Comparison of ENCODE assay signal across 16 mouse cellular contexts in the genomic region with DNA sequence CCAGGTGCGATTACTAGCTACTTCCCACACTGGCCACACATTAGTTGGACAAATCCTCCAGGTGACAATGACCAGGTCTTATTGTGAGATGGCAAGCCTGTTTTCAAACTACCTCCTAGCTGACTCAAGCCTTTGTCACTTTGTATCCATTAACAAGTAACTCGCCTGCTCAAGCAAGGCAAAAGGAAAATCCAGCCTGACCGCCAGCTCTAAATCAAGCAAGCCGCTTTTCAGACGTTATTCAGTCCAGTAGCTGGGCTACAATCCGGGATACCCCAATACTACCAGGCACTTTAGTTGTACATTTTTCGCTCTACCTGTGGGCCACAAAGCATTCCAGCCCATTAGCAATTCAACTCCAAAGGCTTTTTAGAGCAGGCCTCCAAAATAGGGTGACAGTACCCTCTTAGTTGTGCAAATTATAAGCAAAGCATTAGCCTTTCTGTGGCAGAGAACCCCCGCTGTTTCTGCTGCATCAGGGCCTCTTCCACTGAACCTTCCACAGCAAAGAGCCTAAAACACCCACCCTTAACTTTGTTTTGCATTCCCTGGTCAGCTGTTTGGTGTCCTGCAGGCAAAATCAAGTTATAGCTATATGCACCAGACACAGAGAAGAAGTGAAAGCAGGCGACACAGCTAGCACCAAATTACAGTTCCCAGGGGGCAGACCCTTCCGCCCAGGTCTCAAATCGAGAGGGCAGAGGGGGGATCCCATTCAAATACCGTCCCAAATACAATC. TPM values are rescaled to one million over a fixed set of nuclear protein-coding genes. Genes with fewer than 3 reads are reported as not detected.
A peak's percentile ranks its signal among the peaks of the same experiment; 100 is the strongest.
DNase-seq lines count a peak whose midpoint lies in the region; ATAC-seq and TF ChIP-seq lines count a peak whose summit lies in the region.
"Had no signal": no experiment of that assay in that cellular context is flagged by ENCODE, and none has a peak within 500 bp of the region (broad histone marks: within the 10 kb centered on the region; RNA-seq: fewer than 3 reads in every experiment).

No protein-coding gene starts in this region.

- H3K9ac ChIP-seq in forebrain, embryonic 12.5 days, result no peak overlapping the region
- H3K9ac ChIP-seq in forebrain, embryonic 14.5 days (ENCODE audit: low read length), result no peak overlapping the region
- H3K9ac ChIP-seq: lung, embryonic 14.5 days; midbrain, embryonic 12.5 days had no signal

- peaks cover 7% of the 10 kb centered on the region for H3K27me3 ChIP-seq in forebrain, embryonic 12.5 days
- no peaks in the 10 kb centered on the region for H3K27me3 ChIP-seq in forebrain, embryonic 14.5 days (replicated peaks; ENCODE audit: control insufficient read depth, insufficient read depth, low read length)

- no peak for ATAC-seq in forebrain, embryonic 12.5 days (ENCODE audit: low FRiP score)
- ATAC-seq in forebrain, embryonic 14.5 days, result no peak
- ATAC-seq: forebrain, embryonic 16.5 days; hindbrain, embryonic 16.5 days had no signal

- WGBS in forebrain, embryonic 12.5 days, result 60% methylated on average over 12 of the region's 12 CpGs
- WGBS in forebrain, embryonic 14.5 days, result 48% methylated on average over 12 of the region's 12 CpGs

- H3K9me3 ChIP-seq in forebrain, embryonic 12.5 days, result no peaks in the 10 kb centered on the region
- no peaks in the 10 kb centered on the region for H3K9me3 ChIP-seq in forebrain, embryonic 14.5 days (replicated peaks; ENCODE audit: control insufficient read depth, low read length)
- H3K9me3 ChIP-seq: midbrain, embryonic 12.5 days had no signal

- H3K27ac ChIP-seq in forebrain, embryonic 12.5 days, result no peak overlapping the region
- H3K27ac ChIP-seq in forebrain, embryonic 14.5 days (ENCODE audit: low read depth, low read length), result no peak overlapping the region
- peak overlapping the region; percentile 87; the same call in 1 of the 2 replicates for H3K27ac ChIP-seq in layer of hippocampus, adult 2 months
- peak overlapping the region; percentile 79 for H3K27ac ChIP-seq in bone marrow macrophage, adult 2 months (ENCODE audit: insufficient read depth, low read depth, low read length)
- H3K27ac ChIP-seq: midbrain, embryonic 12.5 days had no signal

- no peak overlapping the region for H3K4me3 ChIP-seq in forebrain, embryonic 12.5 days (replicated peaks)
- H3K4me3 ChIP-seq in forebrain, embryonic 14.5 days (ENCODE audit: low read depth, low read length), result no peak overlapping the region
- peak overlapping the region; percentile 83; the same call in 1 of the 2 replicates for H3K4me3 ChIP-seq in layer of hippocampus, adult 2 months
- peak overlapping the region; percentile 78 for H3K4me3 ChIP-seq in bone marrow macrophage, adult 2 months (ENCODE audit: insufficient read depth, low read length)
- H3K4me3 ChIP-seq: midbrain, embryonic 12.5 days had no signal

- no peaks in the 10 kb centered on the region for H3K4me1 ChIP-seq in forebrain, embryonic 12.5 days
- H3K4me1 ChIP-seq in forebrain, embryonic 14.5 days (ENCODE audit: control insufficient read depth, insufficient read depth, low read length), result peaks cover 18% of the 10 kb centered on the region
- peaks cover 36% of the 10 kb centered on the region for H3K4me1 ChIP-seq in bone marrow macrophage, adult 2 months (ENCODE audit: control insufficient read depth, insufficient read depth, low read length)

- no peaks in the 10 kb centered on the region for H3K36me3 ChIP-seq in forebrain, embryonic 12.5 days (replicated peaks)
- no peaks in the 10 kb centered on the region for H3K36me3 ChIP-seq in forebrain, embryonic 14.5 days (ENCODE audit: control insufficient read depth, insufficient read depth, low read length)
- H3K36me3 ChIP-seq: midbrain, embryonic 12.5 days had no signal

- TF ChIP-seq POLR2A in bone marrow macrophage, adult 2 months (IDR thresholded peaks at IDR 0.05; ENCODE audit: borderline replicate concordance, low read depth, low read length), result no peak

- H3K4me2 ChIP-seq in forebrain, embryonic 12.5 days, result 0 out of 2 replicates have a peak overlapping the region, but pooled peaks have one; percentile 2
- no peak overlapping the region for H3K4me2 ChIP-seq in forebrain, embryonic 14.5 days (ENCODE audit: low read length)
- H3K4me2 ChIP-seq: midbrain, embryonic 12.5 days had no signal

- TF ChIP-seq CTCF in layer of hippocampus, adult 2 months (conservative IDR thresholded peaks at IDR 0.05), result no peak
- TF ChIP-seq CTCF in bone marrow macrophage, adult 2 months (IDR thresholded peaks at IDR 0.05; ENCODE audit: low read depth, low read length), result no peak

- DNase-seq in forebrain, embryonic 14.5 days (ENCODE audit: low spot score), result no peak
- DNase-seq in layer of hippocampus, adult 2 months (ENCODE audit: low spot score in 2 of 2), result no peak
- no peak for DNase-seq in layer of hippocampus, postnatal 14 days (ENCODE audit: low spot score in 2 of 2)
- peak; percentile 88 for DNase-seq in A20 (ENCODE audit: low read depth, low spot score)
- no peak for DNase-seq in embryo, embryonic 11 days
- no peak for DNase-seq in adrenal gland, postnatal 36 days
- DNase-seq: adrenal gland, adult 2 months; cerebellum, postnatal 36 days; gastrocnemius, postnatal 14 days; lung, embryonic 14.5 days; retina, postnatal 1 day had no signal

RNA-seq across cellular contexts. Expression of gene Hexb, which starts 1.8 kb away (rescaled TPM):
- polyA plus RNA-seq in forebrain, embryonic 12.5 days (2016; fragmentation: Nextera tagmentation; extraction: Ambion mirVana), result 18.4 and 20.6 TPM in 2 replicates
- polyA plus RNA-seq in forebrain, embryonic 14.5 days (2014; fragmentation: Nextera tagmentation; extraction: Ambion mirVana), result 38.0 and 41.9 TPM in 2 replicates
- 100 to 1,000 TPM; 118 to 124 TPM for total RNA-seq in layer of hippocampus, adult 2 months (2021)
- 100 to 1,000 TPM; 111 to 112 TPM for total RNA-seq in layer of hippocampus, postnatal 14 days (2021)
- 312 and 325 TPM in 2 replicates for polyA plus RNA-seq in bone marrow macrophage, adult 2 months (2012; ENCODE audit: insufficient read depth, insufficient read length, missing spikeins)
- 10 to 100 TPM; 27.6 to 29.2 TPM for total RNA-seq in adrenal gland, postnatal 36 days (2021)

RNA-seq across cellular contexts. Expression of gene Enc1, which starts 44.5 kb away (rescaled TPM):
- 23.9 and 26.9 TPM in 2 replicates for polyA plus RNA-seq in forebrain, embryonic 12.5 days (2016; fragmentation: Nextera tagmentation; extraction: Ambion mirVana)
- 89.5 and 96.5 TPM in 2 replicates for polyA plus RNA-seq in forebrain, embryonic 14.5 days (2014; fragmentation: Nextera tagmentation; extraction: Ambion mirVana)
- total RNA-seq in layer of hippocampus, adult 2 months (2021), result 100 to 1,000 TPM; 744 to 746 TPM
- 100 to 1,000 TPM; 582 to 626 TPM for total RNA-seq in layer of hippocampus, postnatal 14 days (2021)
- polyA plus RNA-seq in bone marrow macrophage, adult 2 months (2012; ENCODE audit: insufficient read depth, insufficient read length, missing spikeins), result 9.2 and 10.7 TPM in 2 replicates
- total RNA-seq in adrenal gland, postnatal 36 days (2021), result 10 to 100 TPM in 1 of 2 experiments, 1 to 10 TPM in 1; 8.3 to 10.2 TPM

RNA-seq across cellular contexts. Expression of gene Gfm2, which starts 58.6 kb away (rescaled TPM):
- 38.7 and 42.0 TPM in 2 replicates for polyA plus RNA-seq in forebrain, embryonic 12.5 days (2016; fragmentation: Nextera tagmentation; extraction: Ambion mirVana)
- 22.9 and 25.5 TPM in 2 replicates for polyA plus RNA-seq in forebrain, embryonic 14.5 days (2014; fragmentation: Nextera tagmentation; extraction: Ambion mirVana)
- total RNA-seq in layer of hippocampus, adult 2 months (2021), result 10 to 100 TPM; 30.0 to 31.2 TPM
- 10 to 100 TPM; 28.3 to 29.1 TPM for total RNA-seq in layer of hippocampus, postnatal 14 days (2021)
- 20.0 and 24.4 TPM in 2 replicates for polyA plus RNA-seq in bone marrow macrophage, adult 2 months (2012; ENCODE audit: insufficient read depth, insufficient read length, missing spikeins)
- 10 to 100 TPM; 40.5 to 46.5 TPM for total RNA-seq in adrenal gland, postnatal 36 days (2021)

RNA-seq across cellular contexts. Expression of gene Nsa2, which starts 58.6 kb away (rescaled TPM):
- polyA plus RNA-seq in forebrain, embryonic 12.5 days (2016; fragmentation: Nextera tagmentation; extraction: Ambion mirVana), result 54.8 and 63.2 TPM in 2 replicates
- polyA plus RNA-seq in forebrain, embryonic 14.5 days (2014; fragmentation: Nextera tagmentation; extraction: Ambion mirVana), result 51.6 and 61.9 TPM in 2 replicates
- 10 to 100 TPM; 51.3 to 52.3 TPM for total RNA-seq in layer of hippocampus, adult 2 months (2021)
- total RNA-seq in layer of hippocampus, postnatal 14 days (2021), result 10 to 100 TPM; 60.5 to 67.7 TPM
- 251 and 257 TPM in 2 replicates for polyA plus RNA-seq in bone marrow macrophage, adult 2 months (2012; ENCODE audit: insufficient read depth, insufficient read length, missing spikeins)
- 10 to 100 TPM; 65.3 to 68.8 TPM for total RNA-seq in adrenal gland, postnatal 36 days (2021)

Comparison
In these comparisons a context has a peak if more than half of its experiments do, and no peak if none do; other contexts are left out.
1. H3K27ac ChIP-seq: peak in layer of hippocampus, adult 2 months (single experiment) and bone marrow macrophage, adult 2 months (single experiment); none in forebrain, embryonic 12.5 days (single experiment) and forebrain, embryonic 14.5 days (single experiment).
2. H3K4me3 ChIP-seq: peak in layer of hippocampus, adult 2 months (single experiment) and bone marrow macrophage, adult 2 months (single experiment); none in forebrain, embryonic 12.5 days (single experiment) and forebrain, embryonic 14.5 days (single experiment).
3. RNA of gene Enc1, which starts 44.5 kb away (total RNA-seq): 744 to 746 TPM in layer of hippocampus, adult 2 months and 582 to 626 TPM in layer of hippocampus, postnatal 14 days; 8.3 to 10.2 TPM in adrenal gland, postnatal 36 days; every median in the first group is over 10 times any median in the second.